Mouse (Mus musculus): ENCODE data around the gene Galnt18. TPM values are rescaled to one million over a fixed set of nuclear protein-coding genes. Genes with fewer than 3 reads are reported as not detected.

The Galnt18 gene
- polyA plus RNA-seq, 1 experiment from 2014 or later = 7.6 TPM

- no peak for ATAC-seq (ENCODE audit: low FRiP score, low read depth)
- no peak overlapping the region for H3K4me3 ChIP-seq
- no peak overlapping the region for H3K4me2 ChIP-seq (replicated peaks)
- H3K9ac ChIP-seq = no peak overlapping the region
- no peaks in the 10 kb centered on the region for H3K27me3 ChIP-seq (replicated peaks)
- H3K9me3 ChIP-seq = no peaks in the 10 kb centered on the region
- H3K27ac ChIP-seq = no peak overlapping the region
- no peaks in the 10 kb centered on the region for H3K36me3 ChIP-seq
- no peaks in the 10 kb centered on the region for H3K4me1 ChIP-seq
- 93% methylated on average over 3 of the region's 3 CpGs for WGBS
Observed at GRCm38 (mm10) chr7:111792154-111792553, 12.4 kb upstream of the Galnt18 start.

GRCm38 (mm10) chr7:111791347-111791746 lies 11.6 kb upstream of the Galnt18 start:
- Histone ChIP-seq H3K27ac (no peak overlapping the region), H3K4me2 (replicated peaks) (no peak overlapping the region), H3K36me3 (no peaks in the 10 kb centered on the region), H3K9me3 (no peaks in the 10 kb centered on the region), H3K4me1 (no peaks in the 10 kb centered on the region), H3K4me3 (no peak overlapping the region), H3K9ac (no peak overlapping the region), H3K27me3 (replicated peaks) (no peaks in the 10 kb centered on the region)
- WGBS = 47% methylated on average over 6 of the region's 6 CpGs
- no peak for ATAC-seq (ENCODE audit: low FRiP score, low read depth)

- H3K9me3 ChIP-seq = no peaks in the 10 kb centered on the region
- H3K36me3 ChIP-seq = no peaks in the 10 kb centered on the region
- no peaks in the 10 kb centered on the region for H3K27me3 ChIP-seq (replicated peaks)
- no peak overlapping the region for H3K9ac ChIP-seq
- H3K4me1 ChIP-seq = no peaks in the 10 kb centered on the region
- H3K4me3 ChIP-seq = no peak overlapping the region
- WGBS = 91% methylated on average over 2 of the region's 2 CpGs
- no peak overlapping the region for H3K4me2 ChIP-seq (replicated peaks)
- ATAC-seq (ENCODE audit: low FRiP score, low read depth) = no peak
- no peak overlapping the region for H3K27ac ChIP-seq
Observed at GRCm38 (mm10) chr7:111787921-111788320, 8.1 kb upstream of the Galnt18 start.

- Histone ChIP-seq H3K4me1 (no peaks in the 10 kb centered on the region), H3K4me2 (replicated peaks) (no peak overlapping the region), H3K27ac (no peak overlapping the region), H3K36me3 (no peaks in the 10 kb centered on the region), H3K27me3 (replicated peaks) (peaks cover 5% of the 10 kb centered on the region; the same call in 1 of the 2 replicates), H3K9me3 (no peaks in the 10 kb centered on the region), H3K4me3 (no peak overlapping the region), H3K9ac (no peak overlapping the region)
- 86% methylated on average over 8 of the region's 8 CpGs for WGBS
- no peak for ATAC-seq (ENCODE audit: low FRiP score, low read depth)
Observed at GRCm38 (mm10) chr7:111785478-111785877, 5.7 kb upstream of the Galnt18 start.

GRCm38 (mm10) chr7:111782126-111782525 lies 2.3 kb upstream of the Galnt18 start:
- ATAC-seq (ENCODE audit: low FRiP score, low read depth) = no peak
- Histone ChIP-seq H3K4me3 (no peak overlapping the region), H3K9me3 (no peaks in the 10 kb centered on the region), H3K27me3 (replicated peaks) (peaks cover 13% of the 10 kb centered on the region; the same call in 1 of the 2 replicates), H3K36me3 (no peaks in the 10 kb centered on the region), H3K27ac (no peak overlapping the region), H3K9ac (no peak overlapping the region), H3K4me1 (peaks cover 16% of the 10 kb centered on the region), H3K4me2 (replicated peaks) (no peak overlapping the region)
- WGBS = 54% methylated on average over 5 of the region's 5 CpGs

- no peak for ATAC-seq (ENCODE audit: low FRiP score, low read depth)
- no peak overlapping the region for H3K27ac ChIP-seq
- 88% methylated on average over 6 of the region's 6 CpGs for WGBS
- H3K9ac ChIP-seq = no peak overlapping the region
- no peak overlapping the region for H3K4me3 ChIP-seq
- no peaks in the 10 kb centered on the region for H3K36me3 ChIP-seq
- no peaks in the 10 kb centered on the region for H3K9me3 ChIP-seq
- H3K4me2 ChIP-seq (replicated peaks) = no peak overlapping the region
- H3K4me1 ChIP-seq = peaks cover 16% of the 10 kb centered on the region
- peaks cover 13% of the 10 kb centered on the region; the same call in 1 of the 2 replicates for H3K27me3 ChIP-seq (replicated peaks)
Observed at GRCm38 (mm10) chr7:111781316-111781715, 1.5 kb upstream of the Galnt18 start.

- WGBS = 21% methylated on average over 27 of the region's 27 CpGs
- no peaks in the 10 kb centered on the region for H3K36me3 ChIP-seq
- peaks cover 13% of the 10 kb centered on the region; the same call in 1 of the 2 replicates for H3K27me3 ChIP-seq (replicated peaks)
- peak overlapping the region; percentile 79 for H3K4me2 ChIP-seq (replicated peaks)
- no peaks in the 10 kb centered on the region for H3K9me3 ChIP-seq
- H3K9ac ChIP-seq = peak overlapping the region; percentile 42
- no peak overlapping the region for H3K27ac ChIP-seq
- peaks cover 16% of the 10 kb centered on the region for H3K4me1 ChIP-seq
- peak; percentile 27; the same call in 1 of the 2 replicates for ATAC-seq (ENCODE audit: low FRiP score, low read depth)
- H3K4me3 ChIP-seq = peak overlapping the region; percentile 42
Observed at GRCm38 (mm10) chr7:111778789-111779503, 831 bp downstream of the Galnt18 start.

- no peak for ATAC-seq (ENCODE audit: low FRiP score, low read depth)
- WGBS = 83% methylated on average over 7 of the region's 7 CpGs
- H3K4me1 ChIP-seq = peaks cover 16% of the 10 kb centered on the region
- H3K27ac ChIP-seq = no peak overlapping the region
- H3K9me3 ChIP-seq = no peaks in the 10 kb centered on the region
- H3K9ac ChIP-seq = no peak overlapping the region
- H3K27me3 ChIP-seq (replicated peaks) = peaks cover 13% of the 10 kb centered on the region; the same call in 1 of the 2 replicates
- H3K4me2 ChIP-seq (replicated peaks) = peak overlapping the region; percentile 79
- H3K36me3 ChIP-seq = no peaks in the 10 kb centered on the region
- peak overlapping the region; percentile 42 for H3K4me3 ChIP-seq
Observed at GRCm38 (mm10) chr7:111778212-111778611, 1.6 kb downstream of the Galnt18 start.

- Histone ChIP-seq H3K4me2 (replicated peaks) (peak overlapping the region; percentile 79; the same call in 1 of the 2 replicates), H3K36me3 (no peaks in the 10 kb centered on the region), H3K27ac (no peak overlapping the region), H3K4me1 (peaks cover 16% of the 10 kb centered on the region), H3K9me3 (no peaks in the 10 kb centered on the region), H3K4me3 (no peak overlapping the region), H3K27me3 (replicated peaks) (peaks cover 13% of the 10 kb centered on the region; the same call in 1 of the 2 replicates), H3K9ac (no peak overlapping the region)
- ATAC-seq (ENCODE audit: low FRiP score, low read depth) = no peak
- WGBS = 90% methylated on average over 2 of the region's 2 CpGs
Observed at GRCm38 (mm10) chr7:111777186-111777585, 2.6 kb downstream of the Galnt18 start.

- H3K4me2 ChIP-seq (replicated peaks) = no peak overlapping the region
- no peak overlapping the region for H3K27ac ChIP-seq
- 82% methylated on average over 7 of the region's 7 CpGs for WGBS
- no peaks in the 10 kb centered on the region for H3K9me3 ChIP-seq
- peaks cover 16% of the 10 kb centered on the region for H3K4me1 ChIP-seq
- H3K36me3 ChIP-seq = no peaks in the 10 kb centered on the region
- H3K27me3 ChIP-seq (replicated peaks) = peaks cover 13% of the 10 kb centered on the region; the same call in 1 of the 2 replicates
- H3K9ac ChIP-seq = no peak overlapping the region
- H3K4me3 ChIP-seq = no peak overlapping the region
- no peak for ATAC-seq (ENCODE audit: low FRiP score, low read depth)
Observed at GRCm38 (mm10) chr7:111776160-111776559, 3.6 kb downstream of the Galnt18 start.

- ATAC-seq (ENCODE audit: low FRiP score, low read depth) = no peak
- no peak overlapping the region for H3K4me2 ChIP-seq (replicated peaks)
- 85% methylated on average over 2 of the region's 2 CpGs for WGBS
- H3K4me3 ChIP-seq = no peak overlapping the region
- H3K36me3 ChIP-seq = no peaks in the 10 kb centered on the region
- no peaks in the 10 kb centered on the region for H3K9me3 ChIP-seq
- H3K27me3 ChIP-seq (replicated peaks) = no peaks in the 10 kb centered on the region
- H3K9ac ChIP-seq = no peak overlapping the region
- no peak overlapping the region for H3K27ac ChIP-seq
- H3K4me1 ChIP-seq = no peaks in the 10 kb centered on the region
Observed at GRCm38 (mm10) chr7:111772398-111772797, 7.4 kb downstream of the Galnt18 start.

- WGBS = 85% methylated on average over 8 of the region's 8 CpGs
- H3K27ac ChIP-seq = no peak overlapping the region
- H3K4me2 ChIP-seq (replicated peaks) = no peak overlapping the region
- no peaks in the 10 kb centered on the region for H3K27me3 ChIP-seq (replicated peaks)
- no peak overlapping the region for H3K9ac ChIP-seq
- H3K36me3 ChIP-seq = no peaks in the 10 kb centered on the region
- H3K4me3 ChIP-seq = no peak overlapping the region
- H3K9me3 ChIP-seq = no peaks in the 10 kb centered on the region
- no peaks in the 10 kb centered on the region for H3K4me1 ChIP-seq
- ATAC-seq (ENCODE audit: low FRiP score, low read depth) = no peak
Observed at GRCm38 (mm10) chr7:111771251-111771801, 8.5 kb downstream of the Galnt18 start.

Data from neural tube, embryonic 12.5 days (tissue).